Mouse (Mus musculus) heart, embryonic 11.5 days (tissue): ENCODE measurements around the gene Car12. TPM values are rescaled to one million over a fixed set of nuclear protein-coding genes. Genes with fewer than 3 reads are reported as not detected.

ENCODE experiments used
- ATAC-seq: fragments of 200-750 bp; cut with Nextera tagmentation; replicated peaks from 2 replicates; pipeline ENCODE4 v1.8.0; 2017; ENCODE audit warnings: moderate library complexity; ENCODE audit not compliant: insufficient number of reproducible peaks, low FRiP score, low TSS enrichment
- H3K27ac ChIP-seq: fragments of 300-500 bp; sonication (generic); 2 replicates; pipeline ENCODE4 v1.5.1; 2014; ENCODE audit warnings: mild to moderate bottlenecking, low read depth, low read length
- H3K27me3 ChIP-seq: fragments of 300-500 bp; sonication (generic); 2 replicates; pipeline ENCODE4 v1.6.1; 2014; ENCODE audit warnings: mild to moderate bottlenecking, low read length, mixed read lengths; ENCODE audit not compliant: control insufficient read depth, insufficient read depth
- H3K36me3 ChIP-seq: fragments of 300-500 bp; sonication (generic); 2 replicates; pipeline ENCODE4 v1.6.1; 2014; ENCODE audit warnings: mild to moderate bottlenecking, low read length, moderate library complexity, mixed read lengths; ENCODE audit not compliant: control insufficient read depth, insufficient read depth
- H3K4me1 ChIP-seq: fragments of 300-500 bp; sonication (generic); 2 replicates; pipeline ENCODE4 v1.6.1; 2014; ENCODE audit warnings: low read length; ENCODE audit not compliant: control insufficient read depth, insufficient read depth
- H3K4me2 ChIP-seq: fragments of 300-500 bp; sonication (generic); 2 replicates; pipeline ENCODE4 v1.6.1; 2014; ENCODE audit warnings: mild to moderate bottlenecking, moderate library complexity
- H3K4me3 ChIP-seq: fragments of 300-500 bp; sonication (generic); 2 replicates; pipeline ENCODE4 v1.5.1; 2014; ENCODE audit warnings: low read depth, low read length
- H3K9ac ChIP-seq: fragments of 300-500 bp; sonication (generic); 2 replicates; pipeline ENCODE4 v1.6.1; 2014; ENCODE audit warnings: mild to moderate bottlenecking, low read depth, low read length, moderate library complexity
- H3K9me3 ChIP-seq: fragments of 300-500 bp; sonication (generic); replicated peaks from 2 replicates; pipeline ENCODE4 v1.6.1; 2016; ENCODE audit warnings: low read length; ENCODE audit not compliant: control insufficient read depth
- WGBS: fragments of 180-500 bp; shearing (Covaris S2); extraction: QIAGEN DNeasy Blood & Tissue Kit; methylation state at CpG from one replicate; pipeline ENCODE4 v1.1.7; 2014; ENCODE audit not compliant: insufficient replicate concordance; 5-methylcytosine and 5-hydroxymethylcytosine counted together
- polyA plus RNA-seq: library from polyadenylated mRNA; unstranded; fragments of >200 nt; fragmentation: Nextera tagmentation; extraction: Ambion mirVana; gene quantifications from 2 replicates; pipeline ENCODE4 v1.2.1, GENCODE M21; 2014

Gene Car12
- polyA plus RNA-seq, 1 experiment from 2014 or later, result 0.30 TPM

DNA sequence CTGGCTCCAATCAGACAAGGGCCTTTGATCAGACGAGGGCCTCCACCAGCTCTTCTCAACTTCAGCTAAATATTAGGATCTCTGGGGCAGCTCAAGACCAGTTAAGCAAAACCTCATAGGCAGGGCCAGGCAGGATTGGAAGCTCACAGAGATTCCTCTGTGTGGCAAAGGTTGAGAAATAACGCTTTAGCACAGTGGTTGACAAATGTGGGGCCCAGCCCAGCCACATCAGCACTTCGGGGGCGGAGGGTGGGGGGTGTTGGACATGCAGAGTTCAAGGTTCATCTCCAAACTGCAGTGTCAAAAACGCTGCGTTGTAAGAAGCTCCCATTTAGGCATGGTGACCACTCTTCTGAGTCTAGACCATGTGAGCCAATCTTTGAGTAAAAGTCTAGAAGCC lies 21.1 kb downstream of the Car12 start:
- H3K27ac ChIP-seq, result no peak overlapping the region
- H3K4me1 ChIP-seq, result 0 out of 2 replicates have a peak, but pooled peaks cover 6% of the 10 kb centered on the region
- no peak for ATAC-seq
- no peaks in the 10 kb centered on the region for H3K9me3 ChIP-seq
- 75% methylated on average over 6 of the region's 6 CpGs for WGBS
- H3K4me2 ChIP-seq, result no peak overlapping the region
- no peaks in the 10 kb centered on the region for H3K27me3 ChIP-seq
- H3K4me3 ChIP-seq, result no peak overlapping the region
- no peaks in the 10 kb centered on the region for H3K36me3 ChIP-seq
- no peak overlapping the region for H3K9ac ChIP-seq

DNA sequence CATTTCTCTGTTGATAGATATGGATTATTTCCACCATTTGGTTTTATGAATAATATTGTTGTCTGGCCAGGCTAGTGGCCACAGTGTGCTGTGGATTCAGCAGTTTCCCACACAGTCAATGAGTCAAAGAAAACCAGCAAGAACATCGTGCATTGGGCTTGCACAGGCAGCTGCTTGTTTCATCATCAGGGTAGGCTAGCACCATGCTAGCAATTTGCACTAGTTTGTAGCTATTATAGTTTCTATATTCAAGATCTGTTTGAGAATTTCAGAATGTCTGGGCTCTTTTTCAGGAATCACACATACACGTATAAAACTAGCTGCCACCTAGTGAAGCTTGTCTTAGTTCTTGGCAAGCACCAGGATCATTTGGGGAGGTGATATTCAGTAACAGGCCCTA lies 21.6 kb downstream of the Car12 start:
- H3K36me3 ChIP-seq, result no peaks in the 10 kb centered on the region
- 0 out of 2 replicates have a peak, but pooled peaks cover 6% of the 10 kb centered on the region for H3K4me1 ChIP-seq
- no peaks in the 10 kb centered on the region for H3K9me3 ChIP-seq
- no peaks in the 10 kb centered on the region for H3K27me3 ChIP-seq
- no peak overlapping the region for H3K9ac ChIP-seq
- H3K4me2 ChIP-seq, result no peak overlapping the region
- H3K4me3 ChIP-seq, result no peak overlapping the region
- 84% methylated on average over 2 of the region's 2 CpGs for WGBS
- no peak overlapping the region for H3K27ac ChIP-seq
- ATAC-seq, result no peak

- H3K4me1 ChIP-seq, result 0 out of 2 replicates have a peak, but pooled peaks cover 6% of the 10 kb centered on the region
- no peaks in the 10 kb centered on the region for H3K9me3 ChIP-seq
- no peak overlapping the region for H3K4me3 ChIP-seq
- no peaks in the 10 kb centered on the region for H3K36me3 ChIP-seq
- H3K4me2 ChIP-seq, result no peak overlapping the region
- no peak overlapping the region for H3K27ac ChIP-seq
- ATAC-seq, result no peak
- no peak overlapping the region for H3K9ac ChIP-seq
- 80% methylated on average over 3 of the region's 3 CpGs for WGBS
- H3K27me3 ChIP-seq, result no peaks in the 10 kb centered on the region
Measured at GRCm38 (mm10) chr9:66736016-66736415, 22.5 kb downstream of the Car12 start.

- H3K36me3 ChIP-seq, result no peaks in the 10 kb centered on the region
- WGBS, result 89% methylated on average over 2 of the region's 2 CpGs
- no peak overlapping the region for H3K4me2 ChIP-seq
- H3K9ac ChIP-seq, result no peak overlapping the region
- no peaks in the 10 kb centered on the region for H3K27me3 ChIP-seq
- no peak overlapping the region for H3K27ac ChIP-seq
- 0 out of 2 replicates have a peak, but pooled peaks cover 6% of the 10 kb centered on the region for H3K4me1 ChIP-seq
- H3K4me3 ChIP-seq, result no peak overlapping the region
- no peak for ATAC-seq
- H3K9me3 ChIP-seq, result no peaks in the 10 kb centered on the region
Measured at GRCm38 (mm10) chr9:66736551-66736950, 23.1 kb downstream of the Car12 start.

DNA sequence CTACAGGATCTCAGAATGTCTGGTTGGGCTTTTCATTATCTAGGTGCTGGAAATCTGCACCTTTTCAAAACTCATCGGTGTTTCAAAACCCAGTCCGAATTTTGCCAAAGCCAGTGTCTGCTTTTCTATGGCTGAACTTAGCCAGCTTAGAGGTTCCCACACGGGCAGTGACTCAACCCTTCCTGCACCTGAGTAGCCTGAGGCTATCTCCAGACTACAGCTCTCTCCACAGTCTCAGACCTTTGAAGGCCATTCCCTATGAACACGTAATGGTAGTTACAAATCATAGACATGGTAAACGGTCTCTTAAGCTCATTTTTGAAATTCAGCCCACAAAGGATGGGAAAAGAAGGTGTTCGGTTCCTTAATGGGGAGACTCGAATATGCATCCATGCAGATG lies 26.0 kb downstream of the Car12 start:
- Histone ChIP-seq H3K4me1 (no peaks in the 10 kb centered on the region), H3K9me3 (no peaks in the 10 kb centered on the region), H3K4me2 (no peak overlapping the region), H3K36me3 (no peaks in the 10 kb centered on the region), H3K27me3 (no peaks in the 10 kb centered on the region), H3K4me3 (no peak overlapping the region), H3K27ac (no peak overlapping the region), H3K9ac (no peak overlapping the region)
- WGBS, result 77% methylated on average over 7 of the region's 7 CpGs
- no peak for ATAC-seq

- no peak overlapping the region for H3K27ac ChIP-seq
- no peak for ATAC-seq
- H3K9ac ChIP-seq, result no peak overlapping the region
- H3K4me3 ChIP-seq, result no peak overlapping the region
- WGBS, result 65% methylated on average over 2 of the region's 2 CpGs
- H3K36me3 ChIP-seq, result no peaks in the 10 kb centered on the region
- H3K9me3 ChIP-seq, result no peaks in the 10 kb centered on the region
- no peaks in the 10 kb centered on the region for H3K4me1 ChIP-seq
- no peak overlapping the region for H3K4me2 ChIP-seq
- H3K27me3 ChIP-seq, result no peaks in the 10 kb centered on the region
Measured at GRCm38 (mm10) chr9:66744531-66744930, 31.0 kb downstream of the Car12 start.

GRCm38 (mm10) chr9:66748390-66748789 lies 34.9 kb downstream of the Car12 start:
- no peak overlapping the region for H3K27ac ChIP-seq
- no peaks in the 10 kb centered on the region for H3K9me3 ChIP-seq
- no peaks in the 10 kb centered on the region for H3K4me1 ChIP-seq
- H3K9ac ChIP-seq, result no peak overlapping the region
- peak overlapping the region; percentile 6; the same call in 1 of the 2 replicates for H3K4me2 ChIP-seq
- no peak overlapping the region for H3K4me3 ChIP-seq
- no peak for ATAC-seq
- H3K27me3 ChIP-seq, result no peaks in the 10 kb centered on the region
- H3K36me3 ChIP-seq, result no peaks in the 10 kb centered on the region
- WGBS, result 62% methylated on average over 15 of the region's 15 CpGs

DNA sequence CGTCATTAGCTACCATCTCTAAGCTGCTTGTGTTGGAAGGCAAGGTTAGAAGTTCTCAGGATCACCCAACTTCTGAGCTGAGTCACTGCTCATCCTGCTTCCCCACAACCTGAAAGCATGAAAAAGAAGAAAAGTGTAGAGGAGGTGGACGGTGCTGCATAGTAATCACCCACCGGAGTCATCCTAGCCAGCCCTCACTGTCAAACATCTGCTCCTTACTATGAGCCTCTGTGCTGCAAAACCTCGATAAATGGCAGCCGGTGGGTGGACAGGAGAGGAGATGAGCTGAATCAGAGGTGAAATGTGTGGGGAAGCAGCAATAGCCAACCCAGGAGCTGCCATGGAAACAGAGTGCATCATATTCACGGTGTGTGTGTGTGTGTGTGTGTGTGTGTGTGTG lies 39.4 kb downstream of the Car12 start:
- Histone ChIP-seq H3K27ac (no peak overlapping the region), H3K4me1 (no peaks in the 10 kb centered on the region), H3K4me2 (no peak overlapping the region), H3K9me3 (no peaks in the 10 kb centered on the region), H3K9ac (no peak overlapping the region), H3K4me3 (no peak overlapping the region), H3K36me3 (no peaks in the 10 kb centered on the region), H3K27me3 (no peaks in the 10 kb centered on the region)
- no peak for ATAC-seq
- WGBS, result 82% methylated on average over 6 of the region's 6 CpGs

DNA sequence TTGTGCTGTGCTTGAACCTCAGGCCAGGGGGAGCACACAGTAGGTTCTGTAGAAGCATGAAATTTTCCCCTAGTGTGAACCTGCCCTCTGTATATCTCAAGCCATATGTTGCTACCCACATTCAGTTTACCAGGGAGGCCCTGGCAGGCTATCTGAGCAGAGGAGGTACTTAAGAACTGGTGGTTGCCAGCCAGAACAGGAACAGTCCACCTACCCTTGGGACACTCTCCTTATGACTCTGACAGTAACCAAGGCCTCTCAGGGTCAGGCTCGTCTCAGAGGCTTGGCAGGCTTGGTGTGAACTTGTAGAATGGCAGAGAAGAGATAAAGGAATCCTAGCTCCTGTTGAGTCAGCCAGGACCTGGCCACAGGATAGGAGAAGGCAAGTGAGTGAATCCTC lies 47.5 kb downstream of the Car12 start:
- no peak overlapping the region for H3K27ac ChIP-seq
- ATAC-seq, result no peak
- H3K36me3 ChIP-seq, result no peaks in the 10 kb centered on the region
- H3K4me2 ChIP-seq, result no peak overlapping the region
- H3K9me3 ChIP-seq, result no peaks in the 10 kb centered on the region
- no peak overlapping the region for H3K4me3 ChIP-seq
- H3K9ac ChIP-seq, result no peak overlapping the region
- no peaks in the 10 kb centered on the region for H3K27me3 ChIP-seq
- 34% methylated on average over 1 of the region's 1 CpGs for WGBS
- no peaks in the 10 kb centered on the region for H3K4me1 ChIP-seq
